Mouse (Mus musculus): ENCODE data around the gene Siglece. TPM values are rescaled to one million over a fixed set of nuclear protein-coding genes. Genes with fewer than 3 reads are reported as not detected.
A peak's percentile ranks its signal among the peaks of the same experiment; 100 is the strongest.

Gene Siglece
- polyA plus RNA-seq, 1 experiment from 2014 or later, result 0.22 TPM

DNA sequence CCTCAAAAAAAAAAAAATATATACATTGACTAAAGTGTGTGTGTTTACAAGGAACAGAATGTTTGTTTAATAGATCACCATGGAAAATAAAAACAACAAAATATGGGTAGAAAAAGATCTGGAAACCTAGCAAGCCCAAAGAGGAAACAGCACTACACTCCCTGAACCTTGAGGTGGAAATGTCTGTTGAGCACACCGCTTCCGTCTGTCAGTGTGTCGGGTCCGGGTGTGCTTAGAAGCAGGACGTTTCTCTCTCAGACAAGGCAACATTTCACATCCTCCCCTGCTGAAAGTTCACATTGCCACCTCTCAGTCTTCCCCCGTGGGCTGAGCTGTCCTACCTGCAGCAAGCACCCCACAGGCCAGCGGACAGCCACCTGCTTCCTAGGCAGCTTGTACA is 37.0 kb downstream of the Siglece start:
- Histone ChIP-seq H3K36me3 (replicated peaks) (no peaks in the 10 kb centered on the region), H3K4me1 (peaks cover 6% of the 10 kb centered on the region), H3K4me3 (no peak overlapping the region), H3K27ac (no peak overlapping the region), H3K9me3 (no peaks in the 10 kb centered on the region), H3K27me3 (ENCODE audit: poor library complexity, severe bottlenecking) (no peaks in the 10 kb centered on the region)
- no peak for DNase-seq (ENCODE audit: extremely low spot score, low spot score)
- WGBS, result 80% methylated on average over 7 of the region's 7 CpGs

DNA sequence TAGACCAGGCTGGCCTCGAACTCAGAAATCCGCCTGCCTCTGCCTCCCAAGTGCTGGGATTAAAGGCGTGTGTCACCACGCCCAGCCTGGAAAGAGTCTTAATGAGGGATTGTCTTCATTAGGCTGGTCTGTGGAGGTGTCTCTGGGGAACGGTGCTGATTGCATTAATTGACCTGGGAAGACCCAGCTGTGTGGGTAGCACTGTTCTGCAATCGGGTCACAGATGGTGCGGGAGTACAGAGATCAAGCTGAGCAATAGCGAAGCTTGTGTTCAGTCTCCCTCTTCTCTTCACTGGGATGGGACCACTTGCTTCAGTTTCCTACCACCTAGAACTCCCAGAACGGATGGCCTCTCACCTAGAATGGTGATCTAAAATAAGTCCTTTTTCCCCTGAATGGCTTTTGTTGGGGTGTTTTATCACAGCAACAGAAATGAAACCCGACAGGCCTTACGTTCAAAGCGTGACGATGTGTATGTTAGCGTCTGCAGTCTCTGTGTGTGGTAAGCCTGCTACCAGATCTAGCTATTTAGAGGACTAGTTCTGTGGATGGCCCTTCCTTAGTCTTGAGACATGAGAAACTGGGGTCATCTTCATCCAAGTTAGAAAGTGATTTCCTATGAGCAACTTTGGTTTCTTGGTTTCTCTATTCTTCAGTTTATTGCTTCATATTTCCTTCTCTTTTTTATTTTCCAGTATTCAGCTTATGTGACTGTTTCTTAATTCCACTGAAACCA is 46.0 kb downstream of the Siglece start:
- Histone ChIP-seq H3K36me3 (replicated peaks) (0 out of 2 replicates have a peak, but pooled peaks cover 6% of the 10 kb centered on the region), H3K4me3 (no peak overlapping the region), H3K9me3 (no peaks in the 10 kb centered on the region), H3K4me1 (no peaks in the 10 kb centered on the region), H3K27me3 (ENCODE audit: poor library complexity, severe bottlenecking) (no peaks in the 10 kb centered on the region), H3K27ac (no peak overlapping the region)
- 93% methylated on average over 14 of the region's 14 CpGs for WGBS
- DNase-seq (ENCODE audit: extremely low spot score, low spot score), result no peak

DNA sequence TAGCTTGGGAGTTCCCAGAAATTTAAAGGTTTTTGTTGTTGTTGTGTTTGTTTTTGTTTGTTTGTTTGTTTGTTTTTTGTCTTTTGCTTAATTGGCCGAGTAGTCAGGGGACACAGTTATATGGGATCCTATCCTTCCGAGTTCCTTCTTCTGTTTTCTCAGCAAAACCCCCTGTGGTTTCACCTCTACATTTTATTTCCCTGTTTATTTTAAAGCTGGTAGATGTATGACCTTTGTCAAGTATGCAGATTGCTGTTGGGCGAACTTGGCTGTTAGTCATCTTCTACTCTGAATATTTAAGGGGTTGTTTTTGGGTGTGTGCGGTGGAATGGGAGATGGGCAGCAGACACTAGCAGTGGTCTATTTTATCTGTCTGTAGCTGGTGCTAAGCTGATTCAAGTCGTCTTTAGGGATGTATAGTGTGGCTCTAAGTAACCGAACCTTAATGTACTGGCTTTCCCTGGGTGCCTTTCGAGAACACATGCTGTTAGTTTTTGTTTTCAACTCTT is 51.6 kb downstream of the Siglece start:
- H3K27ac ChIP-seq, result no peak overlapping the region
- no peak for DNase-seq (ENCODE audit: extremely low spot score, low spot score)
- H3K4me1 ChIP-seq, result peaks cover 16% of the 10 kb centered on the region
- H3K27me3 ChIP-seq (ENCODE audit: poor library complexity, severe bottlenecking), result no peaks in the 10 kb centered on the region
- no peaks in the 10 kb centered on the region for H3K9me3 ChIP-seq
- no peaks in the 10 kb centered on the region for H3K36me3 ChIP-seq (replicated peaks)
- whole genome bisulfite sequencing, result 83% methylated on average over 7 of the region's 7 CpGs
- no peak overlapping the region for H3K4me3 ChIP-seq

DNA sequence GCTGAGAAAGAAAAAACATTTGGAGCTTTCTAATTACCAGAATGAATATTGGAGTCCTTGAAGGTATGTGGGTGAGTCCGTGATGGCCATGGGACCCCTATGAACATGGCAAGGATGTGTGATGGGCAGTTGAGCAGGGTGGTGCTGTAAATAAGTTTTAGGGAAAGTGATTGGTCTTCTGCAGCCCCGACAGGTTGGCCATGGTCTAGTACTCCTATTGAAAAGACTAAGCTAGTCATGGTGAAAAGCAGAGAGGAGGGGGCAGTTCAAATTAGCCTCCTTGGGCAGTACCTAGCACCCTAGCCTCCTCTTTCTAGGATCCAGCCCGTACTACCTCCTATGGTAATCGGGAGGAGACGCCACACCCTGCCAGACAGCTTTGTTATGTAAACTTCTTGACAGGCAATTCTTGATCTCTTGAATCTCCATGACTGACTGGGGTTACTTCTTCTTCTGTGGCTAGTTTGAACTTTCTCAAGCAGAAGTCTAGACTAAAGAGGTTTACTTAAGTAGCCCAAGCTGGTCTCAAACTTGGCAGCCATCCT is 52.1 kb downstream of the Siglece start:
- peaks cover 20% of the 10 kb centered on the region for H3K4me1 ChIP-seq
- H3K27ac ChIP-seq, result no peak overlapping the region
- 59% methylated on average over 5 of the region's 5 CpGs for WGBS
- no peak for DNase-seq (ENCODE audit: extremely low spot score, low spot score)
- H3K9me3 ChIP-seq, result no peaks in the 10 kb centered on the region
- no peaks in the 10 kb centered on the region for H3K27me3 ChIP-seq (ENCODE audit: poor library complexity, severe bottlenecking)
- no peaks in the 10 kb centered on the region for H3K36me3 ChIP-seq (replicated peaks)
- peak overlapping the region; percentile 66 for H3K4me3 ChIP-seq

DNA sequence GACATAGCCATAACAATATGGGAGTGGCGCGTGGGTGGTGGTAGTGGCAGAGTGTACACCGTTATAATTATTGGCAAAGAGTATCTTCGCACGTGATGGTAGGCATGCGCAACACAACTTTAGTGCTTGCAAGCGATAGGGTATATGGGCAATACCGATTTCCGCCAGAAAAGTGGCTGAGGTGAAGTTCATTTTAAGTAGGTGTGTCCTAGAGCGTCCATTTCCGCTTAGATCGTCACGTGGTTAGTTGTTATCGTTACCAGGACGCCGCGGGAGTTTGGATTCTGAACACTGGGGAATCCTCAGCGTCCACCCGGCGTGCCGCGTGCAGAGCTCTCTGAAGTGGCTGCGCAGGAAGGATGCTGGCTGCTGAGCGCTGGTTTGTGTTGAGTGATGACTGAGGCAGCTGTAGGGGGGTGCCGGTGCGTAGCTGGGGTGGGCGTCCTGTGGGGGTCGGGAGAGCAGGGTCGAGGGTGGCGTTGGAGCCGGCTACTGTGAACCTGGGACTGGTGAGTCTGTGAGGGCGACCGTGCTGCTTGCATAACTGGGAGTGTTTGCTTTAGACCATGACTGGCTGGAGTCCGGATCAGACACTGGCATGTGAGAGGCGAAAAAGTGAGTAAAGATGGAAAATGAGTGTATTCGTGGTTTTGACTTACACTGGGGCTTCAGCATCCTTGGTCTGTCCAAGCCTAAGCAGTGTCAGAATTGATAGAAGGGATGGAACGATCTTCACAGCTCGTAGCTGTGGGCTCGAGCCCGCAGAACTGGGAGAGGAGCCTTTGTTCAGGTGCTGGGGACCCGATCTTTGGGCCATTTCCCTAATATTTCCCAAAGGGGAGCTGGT is 52.8 kb downstream of the Siglece start, which contains the start of gene Zfp819:
Gene Zfp819 (plus strand): TSS at position 274 of the 847 bp plus-strand sequence.
- DNase-seq (ENCODE audit: extremely low spot score, low spot score), result peak; percentile 75
- no peaks in the 10 kb centered on the region for H3K36me3 ChIP-seq (replicated peaks)
- H3K4me3 ChIP-seq, result peak within 1 kb of the TSS; percentile 66
- no peaks in the 10 kb centered on the region for H3K27me3 ChIP-seq (ENCODE audit: poor library complexity, severe bottlenecking)
- 17% methylated on average over 41 of the region's 41 CpGs for WGBS
- peaks cover 27% of the 10 kb centered on the region for H3K4me1 ChIP-seq
- no peaks in the 10 kb centered on the region for H3K9me3 ChIP-seq
- H3K27ac ChIP-seq, result peak within 1 kb of the TSS; percentile 73

DNA sequence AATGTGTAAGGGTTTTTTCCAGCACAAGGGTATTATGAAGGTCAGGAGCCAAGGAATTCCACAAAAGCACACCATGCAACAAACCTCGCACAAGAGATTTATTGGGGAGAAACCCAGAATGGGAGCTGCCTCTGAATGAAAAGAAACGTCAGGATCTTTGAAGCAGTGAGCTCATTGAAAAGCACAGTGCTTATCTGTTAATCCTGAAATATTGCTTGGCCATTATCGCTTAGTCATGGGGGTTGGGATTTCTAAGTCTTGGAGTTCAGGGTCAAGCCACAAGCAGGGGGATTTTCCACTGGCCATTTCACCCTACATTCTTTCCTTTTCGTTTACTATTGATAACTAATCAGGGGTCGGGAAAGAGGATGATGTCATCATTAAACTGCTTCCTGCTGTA is 58.1 kb downstream of the Siglece start:
- H3K36me3 ChIP-seq (replicated peaks), result no peaks in the 10 kb centered on the region
- WGBS, result 35% methylated on average over 5 of the region's 5 CpGs
- H3K4me3 ChIP-seq, result no peak overlapping the region
- no peak for DNase-seq (ENCODE audit: extremely low spot score, low spot score)
- peak overlapping the region; percentile 54; the same call in 1 of the 2 replicates for H3K27ac ChIP-seq
- H3K27me3 ChIP-seq (ENCODE audit: poor library complexity, severe bottlenecking), result no peaks in the 10 kb centered on the region
- peaks cover 28% of the 10 kb centered on the region for H3K4me1 ChIP-seq
- H3K9me3 ChIP-seq, result no peaks in the 10 kb centered on the region

Other genes with a start within 250 kb of the Siglece start
- gene Lim2, start 232.5 kb downstream of the Siglece start, polyA plus RNA-seq (2016; fragmentation: Nextera tagmentation; extraction: Ambion mirVana), result not detected in 2 replicates
- gene Nkg7, start 223.1 kb downstream of the Siglece start, polyA plus RNA-seq (2016; fragmentation: Nextera tagmentation; extraction: Ambion mirVana), result not detected in 2 replicates
- gene Cldnd2, start 219.4 kb downstream of the Siglece start, polyA plus RNA-seq (2016; fragmentation: Nextera tagmentation; extraction: Ambion mirVana), result not detected in 2 replicates
- 249 TPM in 2 replicates for gene Etfb, start 216.1 kb downstream of the Siglece start, polyA plus RNA-seq (2016; fragmentation: Nextera tagmentation; extraction: Ambion mirVana)
- gene Gm45233, start 216.0 kb downstream of the Siglece start, polyA plus RNA-seq (2016; fragmentation: Nextera tagmentation; extraction: Ambion mirVana), result 0.31 and 0.50 TPM in 2 replicates
- 2.1 and 2.7 TPM in 2 replicates for gene Vsig10l, start 197.0 kb downstream of the Siglece start, polyA plus RNA-seq (2016; fragmentation: Nextera tagmentation; extraction: Ambion mirVana)
- gene Iglon5, start 170.1 kb downstream of the Siglece start, polyA plus RNA-seq (2016; fragmentation: Nextera tagmentation; extraction: Ambion mirVana), result 0.80 and 1.1 TPM in 2 replicates
- gene 4931406B18Rik, start 154.2 kb downstream of the Siglece start, polyA plus RNA-seq (2016; fragmentation: Nextera tagmentation; extraction: Ambion mirVana), result not detected in 2 replicates
- gene Cd33, start 115.7 kb downstream of the Siglece start, polyA plus RNA-seq (2016; fragmentation: Nextera tagmentation; extraction: Ambion mirVana), result 0.70 and 0.86 TPM in 2 replicates
- 4.8 and 5.1 TPM in 2 replicates for gene Zfp658, start 97.9 kb downstream of the Siglece start, polyA plus RNA-seq (2016; fragmentation: Nextera tagmentation; extraction: Ambion mirVana)
- 14.6 and 15.3 TPM in 2 replicates for gene Zfp719, start 80.6 kb downstream of the Siglece start, polyA plus RNA-seq (2016; fragmentation: Nextera tagmentation; extraction: Ambion mirVana)
- 1.5 and 2.3 TPM in 2 replicates for gene Zfp819, start 53.0 kb downstream of the Siglece start, polyA plus RNA-seq (2016; fragmentation: Nextera tagmentation; extraction: Ambion mirVana)
- not detected in 2 replicates for gene Ceacam18, start 25.5 kb downstream of the Siglece start, polyA plus RNA-seq (2016; fragmentation: Nextera tagmentation; extraction: Ambion mirVana)
- 15.7 and 18.4 TPM in 2 replicates for gene Ctu1, start 11.9 kb upstream of the Siglece start, polyA plus RNA-seq (2016; fragmentation: Nextera tagmentation; extraction: Ambion mirVana)
- gene Klk14, start 30.3 kb upstream of the Siglece start, polyA plus RNA-seq (2016; fragmentation: Nextera tagmentation; extraction: Ambion mirVana), result not detected in 2 replicates
- gene Klk13, start 52.4 kb upstream of the Siglece start, polyA plus RNA-seq (2016; fragmentation: Nextera tagmentation; extraction: Ambion mirVana), result 0.29 and 0.64 TPM in 2 replicates
- gene Klk12, start 108.7 kb upstream of the Siglece start, polyA plus RNA-seq (2016; fragmentation: Nextera tagmentation; extraction: Ambion mirVana), result not detected in 2 replicates
- 0.11 TPM in 1 of 2 replicates, not detected in the other for gene Klk11, start 114.4 kb upstream of the Siglece start, polyA plus RNA-seq (2016; fragmentation: Nextera tagmentation; extraction: Ambion mirVana)
- 0.11 and 0.43 TPM in 2 replicates for gene Klk10, start 120.9 kb upstream of the Siglece start, polyA plus RNA-seq (2016; fragmentation: Nextera tagmentation; extraction: Ambion mirVana)
- gene Klk9, start 131.7 kb upstream of the Siglece start, polyA plus RNA-seq (2016; fragmentation: Nextera tagmentation; extraction: Ambion mirVana), result not detected in 2 replicates
- gene Klk8, start 137.4 kb upstream of the Siglece start, polyA plus RNA-seq (2016; fragmentation: Nextera tagmentation; extraction: Ambion mirVana), result 12.6 and 12.8 TPM in 2 replicates
- gene Klk7, start 151.1 kb upstream of the Siglece start, polyA plus RNA-seq (2016; fragmentation: Nextera tagmentation; extraction: Ambion mirVana), result not detected in 2 replicates
- not detected in 2 replicates for gene Klk6, start 164.3 kb upstream of the Siglece start, polyA plus RNA-seq (2016; fragmentation: Nextera tagmentation; extraction: Ambion mirVana)
- 0.19 and 0.30 TPM in 2 replicates for gene Klk5, start 181.8 kb upstream of the Siglece start, polyA plus RNA-seq (2016; fragmentation: Nextera tagmentation; extraction: Ambion mirVana)
- gene Klk4, start 221.0 kb upstream of the Siglece start, polyA plus RNA-seq (2016; fragmentation: Nextera tagmentation; extraction: Ambion mirVana), result not detected in 2 replicates

Data from forebrain, embryonic 10.5 days (tissue).